Comparison of ENCODE assay signal across 7 mouse cellular contexts in genomic region chr2:30203439-30203838, GRCm38 (mm10). TPM values are rescaled to one million over a fixed set of nuclear protein-coding genes. Genes with fewer than 3 reads are reported as not detected.
DNase-seq lines count a peak whose midpoint lies in the region; ATAC-seq and TF ChIP-seq lines count a peak whose summit lies in the region.

No protein-coding gene starts in this region.

- no peaks in the 10 kb centered on the region for H3K27me3 ChIP-seq in small intestine, adult 2 months (ENCODE audit: control insufficient read depth, insufficient read depth, low read length)
- no peaks in the 10 kb centered on the region for H3K27me3 ChIP-seq in forebrain, embryonic 15.5 days
- H3K27me3 ChIP-seq in intestine, embryonic 15.5 days (replicated peaks) = no peaks in the 10 kb centered on the region

- H3K9me3 ChIP-seq in forebrain, embryonic 15.5 days = no peaks in the 10 kb centered on the region
- H3K9me3 ChIP-seq in intestine, embryonic 15.5 days = no peaks in the 10 kb centered on the region

- ATAC-seq in forebrain, embryonic 15.5 days (replicated peaks) = no peak
- no peak for ATAC-seq in intestine, embryonic 15.5 days

- H3K4me2 ChIP-seq in forebrain, embryonic 15.5 days (replicated peaks) = no peak overlapping the region
- no peak overlapping the region for H3K4me2 ChIP-seq in intestine, embryonic 15.5 days (replicated peaks)

- H3K4me3 ChIP-seq in left cerebral cortex, adult 2 months = no peak overlapping the region
- no peak overlapping the region for H3K4me3 ChIP-seq in small intestine, adult 2 months (ENCODE audit: low read depth, low read length)
- H3K4me3 ChIP-seq in forebrain, embryonic 15.5 days = no peak overlapping the region
- H3K4me3 ChIP-seq in intestine, embryonic 15.5 days (replicated peaks) = no peak overlapping the region

- H3K9ac ChIP-seq in forebrain, embryonic 15.5 days (replicated peaks) = no peak overlapping the region
- H3K9ac ChIP-seq in intestine, embryonic 15.5 days = no peak overlapping the region

- no peak for TF ChIP-seq POLR2A in small intestine, adult 2 months (IDR thresholded peaks at IDR 0.05; ENCODE audit: low read depth, low read length)

- H3K36me3 ChIP-seq in small intestine, adult 2 months (ENCODE audit: control insufficient read depth, insufficient read depth, low read length) = no peaks in the 10 kb centered on the region
- no peaks in the 10 kb centered on the region for H3K36me3 ChIP-seq in forebrain, embryonic 15.5 days
- H3K36me3 ChIP-seq in intestine, embryonic 15.5 days = no peaks in the 10 kb centered on the region

- WGBS in small intestine, adult 2 months = 82% methylated on average over 7 of the region's 7 CpGs
- WGBS in forebrain, embryonic 15.5 days = 84% methylated on average over 7 of the region's 7 CpGs
- WGBS in intestine, embryonic 15.5 days = 72% methylated on average over 7 of the region's 7 CpGs

- TF ChIP-seq CTCF in left cerebral cortex, adult 2 months (IDR thresholded peaks at IDR 0.05) = peak; percentile 40
- peak; percentile 62; the same call in 1 of the 2 replicates for TF ChIP-seq CTCF in small intestine, adult 2 months (IDR thresholded peaks at IDR 0.05; ENCODE audit: extremely low read depth, insufficient read length, insufficient replicate concordance, low read depth, low read length)

- no peak for DNase-seq in left cerebral cortex, adult 2 months (ENCODE audit: extremely low spot score in 1 of 2, low spot score in 2 of 2)
- DNase-seq in left cerebral cortex, adult 8-10 months (ENCODE audit: low spot score in 2 of 2) = no peak
- DNase-seq in NIH3T3 (ENCODE audit: low read depth) = peak; percentile 62
- DNase-seq in embryo, embryonic 11 days = peak; percentile 7

- intact Hi-C loops in left cerebral cortex, adult 2 months (cut with DNase I) = no loop called here

- no peak overlapping the region for H3K27ac ChIP-seq in left cerebral cortex, adult 2 months
- H3K27ac ChIP-seq in small intestine, adult 2 months (ENCODE audit: insufficient read depth, low read depth, low read length) = no peak overlapping the region; the same call in 1 of the 2 replicates
- H3K27ac ChIP-seq in forebrain, embryonic 15.5 days (replicated peaks) = no peak overlapping the region
- no peak overlapping the region for H3K27ac ChIP-seq in intestine, embryonic 15.5 days

- peaks cover 24% of the 10 kb centered on the region for H3K4me1 ChIP-seq in small intestine, adult 2 months (ENCODE audit: control insufficient read depth, insufficient read depth, insufficient read length, low read length)
- H3K4me1 ChIP-seq in forebrain, embryonic 15.5 days = peaks cover 14% of the 10 kb centered on the region
- H3K4me1 ChIP-seq in intestine, embryonic 15.5 days (replicated peaks) = peaks cover 11% of the 10 kb centered on the region; the same call in 1 of the 2 replicates

RNA-seq across cellular contexts. Expression of gene Kyat1, which starts 2.2 kb away (rescaled TPM):
- 10 to 100 TPM; 14.3 to 15.2 TPM for total RNA-seq in left cerebral cortex, adult 2 months (2021)
- total RNA-seq in left cerebral cortex, adult 8-10 months (2022) = 10 to 100 TPM; 15.3 to 16.8 (median 16.1) TPM
- 14.9 and 77.0 TPM in 2 replicates for polyA plus RNA-seq in small intestine, adult 2 months (2012; rRNA removed)
- polyA plus RNA-seq in forebrain, embryonic 15.5 days (2015; fragmentation: Nextera tagmentation; extraction: Ambion mirVana) = 14.3 and 15.7 TPM in 2 replicates
- 18.4 and 19.6 TPM in 2 replicates for polyA plus RNA-seq in intestine, embryonic 15.5 days (2015; fragmentation: Nextera tagmentation; extraction: Ambion mirVana)

RNA-seq across cellular contexts. Expression of gene Spout1, which starts 25.2 kb away (rescaled TPM):
- total RNA-seq in left cerebral cortex, adult 2 months (2021) = 10 to 100 TPM; 36.6 to 38.4 TPM
- total RNA-seq in left cerebral cortex, adult 8-10 months (2022) = 10 to 100 TPM; 30.7 to 36.2 (median 31.6) TPM
- 10.9 and 16.8 TPM in 2 replicates for polyA plus RNA-seq in small intestine, adult 2 months (2012; rRNA removed)
- 62.4 and 63.3 TPM in 2 replicates for polyA plus RNA-seq in forebrain, embryonic 15.5 days (2015; fragmentation: Nextera tagmentation; extraction: Ambion mirVana)
- 59.9 and 62.9 TPM in 2 replicates for polyA plus RNA-seq in intestine, embryonic 15.5 days (2015; fragmentation: Nextera tagmentation; extraction: Ambion mirVana)

RNA-seq across cellular contexts. Expression of gene Endog, which starts 32.1 kb away (rescaled TPM):
- 10 to 100 TPM; 20.9 to 21.4 TPM for total RNA-seq in left cerebral cortex, adult 2 months (2021)
- total RNA-seq in left cerebral cortex, adult 8-10 months (2022) = 10 to 100 TPM; 18.8 to 23.6 (median 22.9) TPM
- polyA plus RNA-seq in small intestine, adult 2 months (2012; rRNA removed) = 109 and 147 TPM in 2 replicates
- 13.6 and 14.7 TPM in 2 replicates for polyA plus RNA-seq in forebrain, embryonic 15.5 days (2015; fragmentation: Nextera tagmentation; extraction: Ambion mirVana)
- polyA plus RNA-seq in intestine, embryonic 15.5 days (2015; fragmentation: Nextera tagmentation; extraction: Ambion mirVana) = 40.9 and 41.9 TPM in 2 replicates

RNA-seq across cellular contexts. Expression of gene Lrrc8a, which starts 34.1 kb away (rescaled TPM):
- total RNA-seq in left cerebral cortex, adult 2 months (2021) = 10 to 100 TPM; 60.8 to 62.0 TPM
- 10 to 100 TPM; 59.1 to 67.0 (median 61.5) TPM for total RNA-seq in left cerebral cortex, adult 8-10 months (2022)
- 17.9 and 27.4 TPM in 2 replicates for polyA plus RNA-seq in small intestine, adult 2 months (2012; rRNA removed)
- 57.6 and 58.2 TPM in 2 replicates for polyA plus RNA-seq in forebrain, embryonic 15.5 days (2015; fragmentation: Nextera tagmentation; extraction: Ambion mirVana)
- 37.0 and 37.7 TPM in 2 replicates for polyA plus RNA-seq in intestine, embryonic 15.5 days (2015; fragmentation: Nextera tagmentation; extraction: Ambion mirVana)

RNA-seq across cellular contexts. Expression of gene Gm28035, which starts 36.9 kb away (rescaled TPM):
- total RNA-seq in left cerebral cortex, adult 2 months (2021) = 10 to 100 TPM; 11.3 to 15.1 TPM
- 1 to 10 TPM; 3.8 to 8.8 (median 5.5) TPM for total RNA-seq in left cerebral cortex, adult 8-10 months (2022)
- 3.1 and 6.1 TPM in 2 replicates for polyA plus RNA-seq in small intestine, adult 2 months (2012; rRNA removed)
- polyA plus RNA-seq in forebrain, embryonic 15.5 days (2015; fragmentation: Nextera tagmentation; extraction: Ambion mirVana) = 0.64 and 0.70 TPM in 2 replicates
- 0.21 and 0.29 TPM in 2 replicates for polyA plus RNA-seq in intestine, embryonic 15.5 days (2015; fragmentation: Nextera tagmentation; extraction: Ambion mirVana)

Comparison
In these comparisons a context has a peak if more than half of its experiments do, and no peak if none do; other contexts are left out.
1. DNase-seq: peak in NIH3T3 (single experiment) and embryo, embryonic 11 days (single experiment); none in left cerebral cortex, adult 2 months (0 of 2) and left cerebral cortex, adult 8-10 months (0 of 2).